Mouse (Mus musculus): ENCODE measurements at regions not wholly inside any gene's neighbourhood (a gene's known extent, or its start where the extent isn't known, plus 50 kb on each side); places are given as distances from the start of the nearest gene placed in this dataset.
A peak's percentile ranks its signal among the peaks of the same experiment; 100 is the strongest.

DNA sequence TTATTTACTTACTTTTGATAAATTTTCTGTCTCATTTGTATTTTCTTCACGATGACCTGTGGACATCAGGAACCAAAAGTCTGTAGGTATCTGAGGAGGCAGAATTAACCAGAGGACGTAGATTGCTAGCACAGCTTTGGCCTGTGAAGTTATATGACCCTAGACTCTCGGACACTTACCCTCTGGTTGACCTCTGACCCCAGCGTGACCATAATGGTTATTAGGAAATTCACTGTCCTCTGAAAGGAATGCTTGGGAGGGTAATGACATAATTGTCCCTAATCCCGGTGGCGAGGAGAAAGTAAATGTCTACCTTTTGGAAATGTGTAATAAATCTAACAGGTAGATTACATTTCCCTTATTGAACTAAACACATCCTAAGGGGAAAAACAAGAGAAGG lies 135.5 kb upstream of the Prickle1 start:
- 78% methylated on average over 6 of the region's 6 CpGs for WGBS

DNA sequence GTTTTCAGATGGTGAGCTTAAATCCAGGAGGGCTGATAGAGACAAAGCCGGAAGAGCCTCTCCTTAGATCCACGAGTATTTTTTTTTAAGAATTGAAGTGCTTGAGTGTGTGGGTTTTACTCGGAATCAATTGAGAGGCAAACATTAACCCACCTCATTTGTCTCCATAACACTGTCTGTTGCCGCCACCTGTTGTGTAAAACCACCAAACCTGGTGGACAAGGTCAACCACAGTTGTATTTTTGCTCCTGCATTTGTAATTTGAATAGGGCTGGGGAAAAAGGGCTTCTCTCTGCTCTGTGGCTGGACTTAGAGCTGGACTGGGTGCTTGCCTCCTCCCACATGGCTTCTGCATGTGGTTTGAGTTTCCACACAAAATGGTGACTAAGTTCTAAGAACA lies 119.8 kb upstream of the Prickle1 start:
- no peak overlapping the region for H3K27ac ChIP-seq

More for the DNA sequence above, 135.5 kb upstream of the Prickle1 start:
- no peak overlapping the region for H3K4me3 ChIP-seq
- H3K27me3 ChIP-seq = no peaks in the 10 kb centered on the region
- no peaks in the 10 kb centered on the region; the same call in 1 of the 2 replicates for H3K4me1 ChIP-seq (replicated peaks)
- no peak overlapping the region for H3K27ac ChIP-seq
- H3K4me2 ChIP-seq = no peak overlapping the region
- no peaks in the 10 kb centered on the region for H3K36me3 ChIP-seq
- no peak overlapping the region for H3K9ac ChIP-seq
- no peaks in the 10 kb centered on the region for H3K9me3 ChIP-seq (replicated peaks)
- ATAC-seq (replicated peaks; ENCODE audit: insufficient number of reproducible peaks, insufficient read depth, low FRiP score, low read depth) = no peak

DNA sequence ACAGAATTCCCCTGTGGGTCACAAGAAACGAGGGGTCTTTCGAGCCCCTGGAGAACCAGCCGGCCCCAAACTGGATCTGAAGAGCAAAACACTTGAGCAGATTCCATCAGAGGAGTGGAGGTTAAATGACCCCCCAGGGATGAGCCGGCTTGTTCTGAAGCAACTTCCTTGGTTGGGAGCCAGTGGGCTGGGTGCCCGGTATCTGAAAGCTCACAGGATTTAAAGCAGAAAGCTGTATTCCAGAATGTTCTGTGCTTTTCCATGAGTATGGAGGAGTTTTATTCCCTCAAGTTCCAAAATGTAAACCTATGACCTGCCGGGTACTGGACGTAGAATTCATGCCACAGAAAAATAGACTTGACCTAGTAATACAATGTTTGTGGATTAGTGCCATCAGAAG lies 117.7 kb upstream of the Prickle1 start:
- Histone ChIP-seq H3K27me3 (no peaks in the 10 kb centered on the region), H3K9me3 (replicated peaks) (no peaks in the 10 kb centered on the region), H3K9ac (no peak overlapping the region), H3K27ac (no peak overlapping the region; the same call in 1 of the 2 replicates), H3K36me3 (no peaks in the 10 kb centered on the region), H3K4me2 (no peak overlapping the region), H3K4me3 (no peak overlapping the region), H3K4me1 (replicated peaks) (peaks cover 5% of the 10 kb centered on the region)
- WGBS = 70% methylated on average over 7 of the region's 7 CpGs
- ATAC-seq (replicated peaks; ENCODE audit: insufficient number of reproducible peaks, insufficient read depth, low FRiP score, low read depth) = no peak

More for the DNA sequence above, 119.8 kb upstream of the Prickle1 start:
- no peak for ATAC-seq (replicated peaks; ENCODE audit: insufficient number of reproducible peaks, insufficient read depth, low FRiP score, low read depth)
- Histone ChIP-seq H3K4me1 (replicated peaks) (0 out of 2 replicates have a peak, but pooled peaks cover 2% of the 10 kb centered on the region), H3K36me3 (no peaks in the 10 kb centered on the region), H3K9me3 (replicated peaks) (no peaks in the 10 kb centered on the region), H3K4me3 (no peak overlapping the region), H3K9ac (no peak overlapping the region), H3K4me2 (no peak overlapping the region), H3K27me3 (no peaks in the 10 kb centered on the region)
- WGBS = 76% methylated on average over 4 of the region's 4 CpGs

DNA sequence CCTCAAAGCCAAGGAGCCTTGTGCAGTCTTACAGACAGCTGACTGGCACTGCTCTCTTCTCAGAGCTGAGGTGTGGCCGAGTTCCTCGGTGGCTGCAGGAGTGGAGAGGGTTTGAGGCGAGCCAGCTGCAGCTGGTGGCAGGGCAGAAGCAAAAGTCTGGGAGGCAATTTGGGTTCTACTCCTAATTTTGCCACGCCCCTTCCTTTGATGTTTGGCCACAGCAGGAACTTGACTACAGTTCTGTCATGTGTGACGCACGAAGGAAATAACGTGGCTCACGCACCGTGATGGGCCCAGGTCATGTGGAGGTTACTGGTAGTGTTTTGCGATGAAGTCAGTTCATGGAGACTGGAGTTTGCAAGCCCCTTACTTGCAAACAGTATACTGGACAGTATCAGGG lies 116.9 kb upstream of the Prickle1 start:
- no peak overlapping the region for H3K9ac ChIP-seq
- H3K36me3 ChIP-seq = no peaks in the 10 kb centered on the region
- 67% methylated on average over 10 of the region's 10 CpGs for whole genome bisulfite sequencing
- ATAC-seq (replicated peaks; ENCODE audit: insufficient number of reproducible peaks, insufficient read depth, low FRiP score, low read depth) = no peak
- no peak overlapping the region for H3K4me2 ChIP-seq
- H3K9me3 ChIP-seq (replicated peaks) = no peaks in the 10 kb centered on the region
- H3K27ac ChIP-seq = no peak overlapping the region
- peaks cover 13% of the 10 kb centered on the region for H3K4me1 ChIP-seq (replicated peaks)
- H3K27me3 ChIP-seq = no peaks in the 10 kb centered on the region
- no peak overlapping the region for H3K4me3 ChIP-seq

DNA sequence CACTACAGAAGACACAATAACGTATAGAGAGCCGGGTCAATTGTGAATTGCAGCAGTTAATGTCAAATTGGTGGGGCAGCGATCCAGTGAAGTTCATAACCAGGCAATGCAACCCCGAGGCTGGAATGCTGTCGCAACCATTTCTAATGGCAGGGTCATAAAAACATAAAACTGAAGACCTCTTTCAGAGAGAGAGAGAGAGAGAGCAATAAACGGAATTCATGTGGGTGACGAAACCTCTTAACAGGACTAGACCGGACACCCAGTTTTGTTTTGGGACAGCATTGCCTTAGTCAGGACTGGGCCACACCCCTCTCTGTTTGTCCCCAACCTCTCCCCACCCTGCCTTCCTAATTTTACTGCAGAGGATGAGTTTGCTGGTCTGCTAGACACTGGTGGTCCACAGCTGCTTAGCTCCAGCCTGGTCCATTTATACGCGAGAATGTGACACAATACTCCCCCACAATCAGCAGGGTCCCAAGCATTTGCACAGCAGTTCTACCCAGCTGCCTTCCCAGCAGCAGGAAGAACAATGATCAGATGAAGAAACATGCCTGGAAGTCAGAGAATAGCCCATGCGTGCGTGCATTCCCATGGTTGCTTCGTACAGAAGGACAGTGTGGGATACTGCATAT lies 115.6 kb upstream of the Prickle1 start:
- H3K4me1 ChIP-seq (replicated peaks) = peaks cover 21% of the 10 kb centered on the region
- H3K4me3 ChIP-seq = no peak overlapping the region
- no peak overlapping the region for H3K4me2 ChIP-seq
- WGBS = 82% methylated on average over 13 of the region's 13 CpGs
- no peaks in the 10 kb centered on the region for H3K36me3 ChIP-seq
- H3K9me3 ChIP-seq (replicated peaks) = no peaks in the 10 kb centered on the region
- no peak overlapping the region for H3K27ac ChIP-seq
- H3K9ac ChIP-seq = no peak overlapping the region
- ATAC-seq (replicated peaks; ENCODE audit: insufficient number of reproducible peaks, insufficient read depth, low FRiP score, low read depth) = no peak
- H3K27me3 ChIP-seq = no peaks in the 10 kb centered on the region

DNA sequence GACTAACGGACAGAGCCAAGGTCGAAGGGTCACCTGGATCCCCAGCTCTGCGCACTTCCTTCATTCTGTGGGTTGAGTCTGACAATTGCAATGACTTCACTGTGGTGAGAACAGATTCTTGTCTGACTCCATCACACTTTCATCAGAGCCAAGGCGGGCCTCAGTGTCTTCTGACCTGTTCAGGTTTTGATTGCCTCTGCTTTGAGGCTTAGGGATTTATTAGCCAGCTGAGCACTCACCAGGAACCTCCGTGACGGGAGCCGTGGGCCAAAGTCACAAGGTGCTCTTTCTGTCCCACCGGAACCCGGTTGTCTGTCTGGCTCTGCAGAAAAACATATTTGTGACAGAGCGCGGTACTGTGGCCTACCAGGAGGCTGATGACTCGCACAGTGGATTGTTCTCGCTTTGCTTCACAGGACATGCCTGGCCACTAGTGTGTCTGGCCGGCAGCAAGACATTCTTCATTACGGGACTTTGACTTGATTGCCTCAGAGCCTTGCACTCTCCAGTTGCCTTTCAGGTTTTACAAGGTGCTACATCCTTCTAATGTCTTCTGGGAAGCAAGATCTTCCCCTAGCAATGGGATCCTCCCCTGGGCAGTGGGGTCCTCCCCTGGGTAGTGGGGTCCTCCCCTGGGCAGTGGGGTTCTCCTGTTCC lies 114.9 kb upstream of the Prickle1 start:
- Histone ChIP-seq H3K36me3 (no peaks in the 10 kb centered on the region), H3K4me2 (no peak overlapping the region), H3K4me3 (no peak overlapping the region), H3K4me1 (replicated peaks) (peaks cover 22% of the 10 kb centered on the region), H3K27ac (no peak overlapping the region), H3K9me3 (replicated peaks) (no peaks in the 10 kb centered on the region), H3K9ac (no peak overlapping the region), H3K27me3 (no peaks in the 10 kb centered on the region)
- ATAC-seq (replicated peaks; ENCODE audit: insufficient number of reproducible peaks, insufficient read depth, low FRiP score, low read depth) = no peak
- WGBS = 84% methylated on average over 15 of the region's 15 CpGs

DNA sequence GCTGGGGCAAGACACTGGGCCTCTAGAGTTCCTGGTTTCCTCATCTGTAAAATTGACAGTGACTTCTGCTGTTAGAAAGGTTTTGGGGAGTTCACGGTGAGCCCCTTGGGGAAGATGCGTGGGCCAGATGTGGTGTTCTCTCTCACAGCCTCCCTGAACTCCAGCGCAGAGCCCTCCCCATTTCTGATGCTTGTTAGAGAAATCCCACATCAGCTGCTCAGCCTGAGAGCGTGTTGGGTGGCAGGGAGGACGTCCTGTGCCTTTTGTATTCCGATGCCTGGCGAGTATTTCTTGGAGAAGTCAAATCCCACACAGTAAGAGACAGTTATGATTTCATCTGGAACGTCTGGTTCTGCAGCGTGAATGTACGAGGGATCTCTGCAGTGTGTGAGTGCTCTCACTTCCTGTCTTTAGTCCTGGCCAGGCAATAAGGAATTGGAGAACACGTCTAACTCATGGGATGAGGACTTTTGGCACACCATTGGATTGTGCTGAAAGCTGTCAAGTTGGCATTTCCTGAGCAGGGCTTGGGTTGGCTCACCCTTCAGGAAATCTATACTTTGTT lies 110.8 kb upstream of the Prickle1 start:
- Histone ChIP-seq H3K27me3 (no peaks in the 10 kb centered on the region), H3K27ac (no peak overlapping the region), H3K36me3 (no peaks in the 10 kb centered on the region)

DNA sequence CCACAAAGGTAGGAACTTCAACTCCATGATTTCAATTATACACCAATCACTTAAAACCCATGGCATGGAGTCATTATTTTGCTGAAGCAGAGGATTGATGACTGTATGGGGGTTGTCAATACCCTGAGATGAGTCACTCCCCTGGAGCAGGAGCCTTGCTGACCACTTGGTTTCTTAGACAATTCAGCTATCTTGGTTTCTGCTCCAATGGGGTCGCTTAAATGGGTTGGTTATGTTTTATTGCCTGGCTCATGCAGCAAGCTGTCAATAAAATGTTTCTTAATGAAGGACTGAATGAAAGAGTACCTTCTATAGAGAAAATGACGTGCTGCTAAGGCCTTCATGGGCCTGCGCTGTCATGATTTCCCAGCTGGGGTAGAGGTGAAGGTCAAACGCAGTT lies 110.0 kb upstream of the Prickle1 start:
- Histone ChIP-seq H3K4me1 (replicated peaks) (peaks cover 20% of the 10 kb centered on the region), H3K9ac (no peak overlapping the region), H3K36me3 (no peaks in the 10 kb centered on the region), H3K27ac (no peak overlapping the region), H3K27me3 (no peaks in the 10 kb centered on the region), H3K4me3 (no peak overlapping the region), H3K4me2 (no peak overlapping the region), H3K9me3 (replicated peaks) (no peaks in the 10 kb centered on the region)
- no peak for ATAC-seq (replicated peaks; ENCODE audit: insufficient number of reproducible peaks, insufficient read depth, low FRiP score, low read depth)
- 78% methylated on average over 4 of the region's 4 CpGs for WGBS

More for the DNA sequence above, 110.8 kb upstream of the Prickle1 start:
- 63% methylated on average over 11 of the region's 11 CpGs for WGBS
- no peaks in the 10 kb centered on the region for H3K9me3 ChIP-seq (replicated peaks)
- no peak overlapping the region for H3K4me2 ChIP-seq
- no peak overlapping the region for H3K9ac ChIP-seq
- ATAC-seq (replicated peaks; ENCODE audit: insufficient number of reproducible peaks, insufficient read depth, low FRiP score, low read depth) = 0 out of 2 replicates have a peak, but pooled peaks have one; percentile 41
- no peak overlapping the region for H3K4me3 ChIP-seq
- H3K4me1 ChIP-seq (replicated peaks) = peaks cover 20% of the 10 kb centered on the region

DNA sequence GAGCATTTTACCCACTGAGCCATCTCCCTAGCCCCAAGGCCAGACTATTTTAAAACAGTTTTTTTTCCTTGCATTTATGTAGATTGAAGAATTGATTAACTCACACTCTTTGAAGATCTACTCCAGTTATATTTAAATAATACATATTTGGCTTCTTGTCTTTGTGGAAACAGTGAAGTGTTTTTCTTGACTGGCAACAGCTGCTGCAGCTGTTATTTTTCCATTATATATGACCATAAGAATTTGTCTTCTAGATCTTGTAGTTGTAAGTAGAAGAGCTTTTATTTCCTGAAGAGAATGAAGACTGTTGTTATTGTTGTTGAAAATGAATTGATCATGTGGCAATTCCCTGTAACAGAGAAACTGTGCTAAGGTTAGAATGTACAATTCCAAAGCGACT lies 109.4 kb upstream of the Prickle1 start:
- Histone ChIP-seq H3K27ac (no peak overlapping the region), H3K9ac (no peak overlapping the region), H3K9me3 (replicated peaks) (no peaks in the 10 kb centered on the region), H3K36me3 (no peaks in the 10 kb centered on the region), H3K4me1 (replicated peaks) (peaks cover 22% of the 10 kb centered on the region), H3K27me3 (no peaks in the 10 kb centered on the region), H3K4me2 (no peak overlapping the region), H3K4me3 (no peak overlapping the region)
- no peak for ATAC-seq (replicated peaks; ENCODE audit: insufficient number of reproducible peaks, insufficient read depth, low FRiP score, low read depth)
- 86% methylated on average over 1 of the region's 1 CpGs for WGBS

DNA sequence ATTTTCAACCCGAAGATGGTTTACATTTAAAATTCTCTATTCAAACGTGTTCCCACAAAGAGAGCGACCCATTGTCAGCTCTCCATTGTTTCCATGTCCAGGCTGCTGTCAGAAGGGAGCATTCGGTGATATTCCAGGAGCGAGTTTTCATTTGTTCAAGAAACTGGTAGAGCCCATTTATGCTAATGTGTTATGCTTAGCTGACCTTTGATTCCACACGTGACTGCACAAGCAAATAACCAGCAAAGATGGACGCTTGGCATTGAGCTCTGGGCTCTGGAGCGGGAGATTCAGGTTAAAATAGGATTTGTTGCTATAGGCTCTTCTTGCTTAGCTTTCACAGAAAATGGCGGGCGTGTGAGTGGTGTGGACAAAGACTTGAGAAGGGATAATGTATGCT lies 105.3 kb upstream of the Prickle1 start:
- 92% methylated on average over 10 of the region's 10 CpGs for WGBS
- no peaks in the 10 kb centered on the region for H3K27me3 ChIP-seq

DNA sequence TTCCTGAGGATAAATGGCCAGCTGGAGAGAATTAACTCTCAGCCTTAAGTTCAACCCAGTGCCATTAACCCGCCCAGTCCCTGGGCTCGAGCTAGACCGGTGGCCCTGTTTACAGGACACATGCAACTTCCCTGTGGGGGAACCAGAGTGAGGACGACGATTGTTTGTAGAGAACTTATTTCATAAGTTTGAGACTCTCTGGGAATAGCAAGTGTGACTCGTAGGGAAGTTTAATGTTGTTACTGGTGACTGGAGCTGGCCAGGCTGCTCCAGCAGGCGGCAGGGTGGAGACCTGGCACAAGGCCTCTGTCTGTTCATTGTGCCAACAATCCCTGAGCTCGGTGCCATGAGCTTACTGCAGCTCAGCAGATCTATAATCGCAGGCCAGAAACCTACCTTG lies 104.3 kb upstream of the Prickle1 start:
- Histone ChIP-seq H3K4me3 (no peak overlapping the region), H3K4me2 (no peak overlapping the region), H3K9ac (no peak overlapping the region), H3K4me1 (replicated peaks) (peaks cover 29% of the 10 kb centered on the region), H3K9me3 (replicated peaks) (no peaks in the 10 kb centered on the region), H3K27ac (peak overlapping the region; percentile 92), H3K27me3 (no peaks in the 10 kb centered on the region), H3K36me3 (no peaks in the 10 kb centered on the region)
- 52% methylated on average over 9 of the region's 9 CpGs for WGBS
- ATAC-seq (replicated peaks; ENCODE audit: insufficient number of reproducible peaks, insufficient read depth, low FRiP score, low read depth) = no peak

More for the DNA sequence above, 105.3 kb upstream of the Prickle1 start:
- Histone ChIP-seq H3K4me3 (no peak overlapping the region), H3K4me1 (replicated peaks) (peaks cover 29% of the 10 kb centered on the region), H3K9me3 (replicated peaks) (no peaks in the 10 kb centered on the region), H3K36me3 (no peaks in the 10 kb centered on the region), H3K27ac (no peak overlapping the region), H3K9ac (no peak overlapping the region), H3K4me2 (no peak overlapping the region)
- ATAC-seq (replicated peaks; ENCODE audit: insufficient number of reproducible peaks, insufficient read depth, low FRiP score, low read depth) = no peak

Measured in heart, embryonic 15.5 days (tissue).